Mouse (Mus musculus): ENCODE data around the gene Nxnl1. TPM values are rescaled to one million over a fixed set of nuclear protein-coding genes. Genes with fewer than 3 reads are reported as not detected.
"Not testable (repeated sequence)": the region's sequence is repeated elsewhere in the genome, so short reads cannot be mapped to it uniquely, and the experiment has no call there.

Nxnl1 gene
- total RNA-seq, 1 experiment from 2014 or later: 1.0 TPM

GRCm38 (mm10) chr8:71554644-71555043 lies 11.8 kb downstream of the Nxnl1 start:
- DNase-seq: no peak

- no peak for DNase-seq
Measured at GRCm38 (mm10) chr8:71554001-71554400, 12.4 kb downstream of the Nxnl1 start.

GRCm38 (mm10) chr8:71552770-71553169 lies 13.6 kb downstream of the Nxnl1 start:
- DNase-seq: no peak

GRCm38 (mm10) chr8:71550754-71551153 lies 15.6 kb downstream of the Nxnl1 start:
- DNase-seq: no peak

GRCm38 (mm10) chr8:71547590-71547989 lies 18.8 kb downstream of the Nxnl1 start:
- no peak for DNase-seq

- no peak for DNase-seq
Measured at GRCm38 (mm10) chr8:71545053-71545452, 21.3 kb downstream of the Nxnl1 start.

- DNase-seq: no peak
Measured at GRCm38 (mm10) chr8:71543755-71544154, 22.6 kb downstream of the Nxnl1 start.

- peak; percentile 97 for DNase-seq
Measured at GRCm38 (mm10) chr8:71542632-71543343, 23.6 kb downstream of the Nxnl1 start, which contains the start of gene Mvb12a. Gene Mvb12a, plus strand, starts transcription at chr8:71542922.

- peak; percentile 94 for DNase-seq
Measured at GRCm38 (mm10) chr8:71537028-71537867, 29.2 kb downstream of the Nxnl1 start, which contains the start of gene Bst2. Gene Bst2, minus strand, starts transcription at chr8:71537456.

GRCm38 (mm10) chr8:71535663-71536062 lies 30.7 kb downstream of the Nxnl1 start:
- no peak for DNase-seq

GRCm38 (mm10) chr8:71534263-71534810 lies 32.1 kb downstream of the Nxnl1 start:
- no peak for DNase-seq

GRCm38 (mm10) chr8:71530735-71531467 lies 35.5 kb downstream of the Nxnl1 start:
- DNase-seq: not testable (repeated sequence)

- DNase-seq: no peak
Measured at GRCm38 (mm10) chr8:71528362-71529073, 37.9 kb downstream of the Nxnl1 start.

GRCm38 (mm10) chr8:71527162-71527870 lies 39.1 kb downstream of the Nxnl1 start:
- no peak for DNase-seq

GRCm38 (mm10) chr8:71526272-71526671 lies 40.1 kb downstream of the Nxnl1 start:
- no peak for DNase-seq

GRCm38 (mm10) chr8:71525226-71526050 lies 41.0 kb downstream of the Nxnl1 start, which contains the start of gene Ccdc194:
Gene Ccdc194, minus strand, starts transcription at chr8:71525711.
- DNase-seq: no peak

GRCm38 (mm10) chr8:71521634-71522033 lies 44.8 kb downstream of the Nxnl1 start:
- DNase-seq: peak; percentile 97

- DNase-seq: peak; percentile 84
Measured at GRCm38 (mm10) chr8:71519037-71519825, 47.2 kb downstream of the Nxnl1 start.

- no peak for DNase-seq
Measured at GRCm38 (mm10) chr8:71516786-71517185, 49.6 kb downstream of the Nxnl1 start.

Data from adrenal gland, postnatal 14 days (tissue).